Mouse (Mus musculus) megakaryocyte-erythroid progenitor cell, adult 5-6 weeks (primary cell): ENCODE results near the gene Pik3r6. TPM values are rescaled to one million over a fixed set of nuclear protein-coding genes. Genes with fewer than 3 reads are reported as not detected.

Source experiments
- ATAC-seq: replicated peaks from 2 replicates; pipeline ENCODE4 v1.8.0; 2016; ENCODE audit warnings: mild to moderate bottlenecking, inconsistent platforms; ENCODE audit not compliant: severe bottlenecking, poor library complexity, low FRiP score, low TSS enrichment
- total RNA-seq, 2 experiments: library from RNA; stranded (forward) in 1 of 2; stranded (reverse) in 1 of 2; fragments of 200-1000, 215-1000 nt in 1 of 2; fragments of >200 nt in 1 of 2; fragmentation: Nextera tagmentation in 1 of 2; gene quantifications; 2 replicates each; pipeline ENCODE4 v1.2.3; 2014 to 2017

Gene Pik3r6
- total RNA-seq, 2 experiments from 2014 or later, result 1.4 TPM; not detected in 1

DNA sequence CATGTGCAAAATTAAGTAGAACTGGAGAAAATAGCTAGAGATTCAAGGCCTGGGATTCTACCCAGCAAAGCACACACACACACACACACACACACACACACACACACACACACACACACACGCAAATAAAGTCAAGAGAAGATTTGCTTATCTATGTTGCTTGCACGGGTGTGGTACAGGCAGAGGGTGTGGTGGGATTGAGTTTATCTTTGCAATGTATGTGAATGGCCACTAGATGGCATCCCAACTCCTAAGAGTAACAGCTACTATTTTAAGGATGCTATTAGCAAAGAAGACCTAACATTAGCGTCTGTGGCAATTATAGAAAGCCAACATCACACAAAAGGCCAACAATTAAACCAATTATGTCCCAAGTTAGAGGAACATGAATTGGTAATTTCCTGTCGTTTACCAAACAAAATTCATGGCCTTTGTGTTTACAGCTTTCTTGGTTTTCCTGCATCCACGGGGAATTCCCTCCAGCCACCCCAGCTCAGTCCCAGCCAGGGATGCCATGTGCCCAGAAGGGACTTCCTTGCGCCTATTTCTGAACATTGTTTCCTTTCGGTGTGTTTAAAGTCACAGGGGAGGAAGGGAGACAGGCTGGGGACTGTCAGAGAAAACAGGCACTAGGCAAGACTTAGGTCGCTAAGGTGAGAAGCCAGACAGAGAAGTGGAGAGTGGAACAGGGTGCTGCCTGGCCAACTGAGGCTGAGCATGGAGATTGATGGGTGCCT, 17.4 kb upstream of the Pik3r6 start:
- peak; percentile 84 for ATAC-seq

DNA sequence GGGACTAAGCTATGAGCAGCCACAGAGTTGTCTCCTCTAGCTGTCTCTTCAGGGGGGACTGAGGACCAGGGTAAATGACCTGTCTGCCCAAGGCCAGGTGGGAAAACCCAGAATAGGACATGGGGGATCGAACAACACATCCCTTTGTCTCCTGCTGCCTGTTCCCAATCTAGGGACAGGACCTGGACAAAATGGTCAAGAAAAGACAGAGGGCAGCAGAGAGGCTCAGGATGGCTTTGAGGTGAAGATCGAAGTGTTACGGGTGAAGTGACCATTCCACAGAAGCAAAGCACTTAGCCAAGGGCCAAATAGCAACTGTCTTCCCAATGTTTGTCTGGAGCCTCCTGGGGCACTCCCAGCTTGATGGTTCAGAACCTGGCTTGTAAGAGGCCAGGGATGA, 16.7 kb upstream of the Pik3r6 start:
- no peak for ATAC-seq

- no peak for ATAC-seq
Measured at GRCm38 (mm10) chr11:68487720-68488119, 15.1 kb upstream of the Pik3r6 start.

GRCm38 (mm10) chr11:68488256-68488824, 14.5 kb upstream of the Pik3r6 start:
- no peak for ATAC-seq

- ATAC-seq, result no peak
Measured at GRCm38 (mm10) chr11:68489236-68489635, 13.6 kb upstream of the Pik3r6 start.

GRCm38 (mm10) chr11:68492592-68492991, 10.2 kb upstream of the Pik3r6 start:
- no peak for ATAC-seq

DNA sequence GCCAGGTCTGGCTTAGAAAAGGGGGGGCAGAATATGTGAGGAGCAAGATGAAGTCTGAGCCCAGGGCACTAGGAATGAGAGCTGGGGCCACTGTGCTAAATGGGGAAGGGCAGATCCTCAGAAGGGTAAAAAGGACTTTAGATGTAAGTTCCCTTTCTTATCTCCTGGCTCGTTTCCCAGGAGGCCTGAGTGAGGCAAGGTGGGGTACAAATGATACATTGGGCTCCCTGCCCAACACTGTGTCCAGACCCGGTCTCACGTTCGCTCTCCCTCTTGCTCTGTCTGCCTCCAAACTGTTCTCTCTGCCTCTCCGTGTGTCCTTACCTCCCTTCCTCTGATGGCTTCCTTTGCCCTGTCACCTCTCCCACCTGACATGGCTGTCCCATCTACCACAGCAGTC, 9.1 kb upstream of the Pik3r6 start:
- ATAC-seq, result no peak

DNA sequence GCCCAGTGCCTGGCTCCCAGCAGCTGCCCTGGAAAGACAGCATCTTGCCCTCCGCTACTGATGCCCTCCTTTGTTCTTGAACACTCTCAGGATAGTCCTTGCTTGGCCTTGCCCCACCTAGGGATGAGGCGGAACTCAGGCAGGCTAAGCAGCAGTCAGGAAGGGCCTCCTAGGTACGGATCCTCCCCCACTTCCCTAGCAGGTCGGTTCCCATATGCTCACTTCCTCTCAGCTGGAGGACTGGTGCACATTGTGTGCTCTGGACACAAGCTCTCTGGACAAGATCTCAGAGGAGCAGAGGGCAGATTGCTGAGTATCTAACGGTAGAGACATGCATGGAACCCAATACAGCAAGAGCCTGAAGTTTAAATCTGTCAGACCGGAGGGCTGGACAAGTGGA, 5.7 kb upstream of the Pik3r6 start:
- no peak for ATAC-seq

DNA sequence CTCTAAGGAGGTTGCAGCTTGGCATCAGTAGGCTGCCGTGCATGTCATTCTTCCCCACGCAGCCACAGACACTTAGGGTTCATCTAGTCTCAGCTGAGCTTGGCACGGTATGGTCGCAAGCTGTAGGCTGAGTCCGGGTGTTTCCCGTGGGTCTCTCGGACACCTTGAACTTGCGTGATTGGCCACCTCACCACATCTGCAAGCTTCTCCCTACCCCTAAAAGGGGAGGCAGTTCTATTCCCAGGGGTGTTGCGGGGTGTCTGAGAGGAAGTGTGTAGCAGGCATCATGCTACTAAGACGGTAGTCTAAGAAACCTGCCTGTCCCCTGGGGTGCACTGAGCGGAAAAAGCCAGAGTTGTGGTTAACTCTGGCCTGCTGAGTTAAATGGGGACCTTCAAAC, 4.3 kb upstream of the Pik3r6 start:
- ATAC-seq, result no peak

GRCm38 (mm10) chr11:68498999-68499699, 3.7 kb upstream of the Pik3r6 start:
- no peak for ATAC-seq

GRCm38 (mm10) chr11:68500949-68501350, 1.9 kb upstream of the Pik3r6 start:
- peak; percentile 63 for ATAC-seq

- no peak for ATAC-seq
Measured at GRCm38 (mm10) chr11:68502408-68502807, 411 bp upstream of the Pik3r6 start.

GRCm38 (mm10) chr11:68504913-68505312, 2.1 kb downstream of the Pik3r6 start:
- ATAC-seq, result no peak

- no peak for ATAC-seq
Measured at GRCm38 (mm10) chr11:68507246-68507645, 4.4 kb downstream of the Pik3r6 start.

GRCm38 (mm10) chr11:68508619-68509018, 5.8 kb downstream of the Pik3r6 start:
- no peak for ATAC-seq

DNA sequence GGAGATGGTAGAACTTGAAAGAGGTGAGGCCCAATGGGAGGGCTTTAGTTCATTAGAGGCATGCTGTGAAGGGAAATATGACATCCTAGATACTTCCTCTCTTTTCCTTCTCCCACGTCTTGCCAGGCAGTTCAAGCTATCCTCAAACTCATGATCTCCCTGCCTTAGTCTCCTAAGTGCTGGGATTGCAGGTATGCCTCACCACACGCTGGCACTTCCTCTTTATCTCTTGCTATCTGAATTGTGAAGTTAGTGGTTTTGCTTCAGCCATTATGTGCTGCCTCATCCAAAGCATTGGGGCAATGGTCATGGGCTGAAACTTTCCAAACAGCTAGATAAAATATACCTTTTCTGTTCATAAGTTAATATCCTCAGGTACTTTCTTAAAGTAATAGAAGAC, 6.4 kb downstream of the Pik3r6 start:
- ATAC-seq, result no peak

GRCm38 (mm10) chr11:68513969-68514368, 11.2 kb downstream of the Pik3r6 start:
- ATAC-seq, result no peak

DNA sequence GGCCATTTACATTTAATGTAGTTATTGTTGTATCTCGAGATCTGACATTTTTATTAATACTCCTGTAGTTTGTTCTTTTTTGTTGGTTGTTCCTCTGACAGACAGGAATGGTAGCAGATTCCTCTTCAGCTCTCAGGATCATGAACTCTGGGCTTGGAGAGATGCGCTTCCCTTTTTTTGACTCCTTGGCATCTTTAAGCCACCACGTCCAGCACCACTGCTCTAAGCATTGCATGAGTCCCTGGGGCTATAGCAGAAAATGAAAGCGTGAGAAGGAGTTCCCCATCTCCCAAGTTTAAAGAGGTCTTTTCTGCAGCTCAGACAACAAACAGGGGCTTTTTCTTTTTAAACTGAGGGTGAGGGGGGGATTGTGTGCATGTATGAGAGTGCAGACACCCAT, 16.5 kb downstream of the Pik3r6 start:
- no peak for ATAC-seq

DNA sequence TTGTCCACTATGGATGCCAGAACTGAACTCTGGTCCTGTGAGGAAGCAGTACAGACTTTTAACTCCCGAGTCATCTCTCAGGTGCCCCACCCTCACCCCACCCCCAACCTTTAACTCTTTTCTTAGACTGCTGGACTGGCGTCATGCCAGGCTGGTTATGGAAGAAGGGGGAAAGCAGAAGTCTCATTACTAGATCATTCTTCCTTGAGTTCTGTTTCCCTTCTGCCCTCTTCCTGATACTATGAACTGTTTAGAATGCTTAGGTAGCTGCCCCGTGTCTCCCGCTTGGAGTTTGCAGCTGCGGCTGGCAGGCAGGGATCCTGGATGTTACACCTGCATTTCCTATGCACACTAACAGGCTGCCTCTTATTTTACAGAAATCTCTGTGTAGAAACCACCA, 17.0 kb downstream of the Pik3r6 start:
- ATAC-seq, result no peak

DNA sequence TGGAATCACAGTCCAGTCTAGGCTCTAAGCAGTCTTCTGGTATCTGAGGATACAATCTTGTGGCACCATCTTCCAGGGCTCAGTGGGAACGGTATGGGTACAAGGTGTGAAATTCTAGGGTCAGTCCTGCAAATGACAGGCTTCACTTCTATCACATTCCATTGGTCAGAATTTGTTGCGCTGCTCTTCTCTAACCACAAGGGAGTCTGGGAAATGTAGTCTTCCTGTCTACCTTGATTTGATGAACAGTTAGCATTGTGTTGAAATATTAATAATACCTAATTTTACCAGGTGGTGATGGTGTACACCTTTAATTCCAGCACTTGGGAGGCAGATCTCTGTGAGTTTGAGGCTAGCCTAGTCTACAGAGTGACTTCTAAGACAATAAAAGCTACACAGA, 17.6 kb downstream of the Pik3r6 start:
- ATAC-seq, result no peak

GRCm38 (mm10) chr11:68521352-68521751, 18.5 kb downstream of the Pik3r6 start:
- ATAC-seq, result no peak
